Mouse (Mus musculus) embryonic facial prominence, embryonic 11.5 days (tissue): ENCODE results near the gene Eif4a2. TPM values are rescaled to one million over a fixed set of nuclear protein-coding genes. Genes with fewer than 3 reads are reported as not detected.
"Not testable (repeated sequence)": the region's sequence is repeated elsewhere in the genome, so short reads cannot be mapped to it uniquely, and the experiment has no call there.

ENCODE experiments used
- ATAC-seq: fragments of 200-750 bp; cut with Nextera tagmentation; replicated peaks from 2 replicates; pipeline ENCODE4 v1.8.0; 2017; ENCODE audit warnings: low read depth; ENCODE audit not compliant: insufficient number of reproducible peaks, low FRiP score, low TSS enrichment
- DNase-seq: peaks from one replicate; pipeline ENCODE4 v3.0.0-alpha.2; 2015; ENCODE audit warnings: low spot score
- H3K27ac ChIP-seq: fragments of 300-500 bp; sonication (generic); replicated peaks from 2 replicates; pipeline ENCODE4 v1.5.1; 2014; ENCODE audit warnings: mild to moderate bottlenecking, low read depth, low read length, control low read depth
- H3K27me3 ChIP-seq: fragments of 300-500 bp; sonication (generic); 2 replicates; pipeline ENCODE4 v1.6.1; 2014; ENCODE audit warnings: mild to moderate bottlenecking, low read length, moderate library complexity, mixed read lengths; ENCODE audit not compliant: control insufficient read depth, insufficient read depth
- H3K36me3 ChIP-seq: fragments of 300-500 bp; sonication (generic); replicated peaks from 2 replicates; pipeline ENCODE4 v1.6.1; 2014; ENCODE audit warnings: low read depth, mild to moderate bottlenecking, low read length, moderate library complexity, mixed read lengths; ENCODE audit not compliant: control insufficient read depth, insufficient read depth
- H3K4me1 ChIP-seq: fragments of 300-500 bp; sonication (generic); 2 replicates; pipeline ENCODE4 v1.6.1; 2014; ENCODE audit warnings: low read length, mixed read lengths; ENCODE audit not compliant: control insufficient read depth, insufficient read depth
- H3K4me2 ChIP-seq: fragments of 300-500 bp; sonication (generic); 2 replicates; pipeline ENCODE4 v1.6.1; 2014; ENCODE audit warnings: low read depth, mild to moderate bottlenecking, control low read depth, low read length, moderate library complexity
- H3K4me3 ChIP-seq: fragments of 300-500 bp; sonication (generic); 2 replicates; pipeline ENCODE4 v1.5.1; 2014; ENCODE audit warnings: low read depth, low read length, control low read depth
- H3K9ac ChIP-seq: fragments of 300-500 bp; sonication (generic); replicated peaks from 2 replicates; pipeline ENCODE4 v1.6.1; 2014; ENCODE audit warnings: mild to moderate bottlenecking, control low read depth, low read length
- H3K9me3 ChIP-seq: fragments of 300-500 bp; sonication (generic); replicated peaks from 2 replicates; pipeline ENCODE4 v1.6.1; 2016; ENCODE audit warnings: mild to moderate bottlenecking, low read length, inconsistent platforms, mixed read lengths; ENCODE audit not compliant: control insufficient read depth
- WGBS: fragments of 180-500 bp; shearing (Covaris S2); extraction: QIAGEN DNeasy Blood & Tissue Kit; methylation state at CpG from one replicate; pipeline ENCODE4 v1.1.7; 2014; 5-methylcytosine and 5-hydroxymethylcytosine counted together
- polyA plus RNA-seq: library from polyadenylated mRNA; unstranded; fragments of >200 nt; fragmentation: Nextera tagmentation; extraction: Ambion mirVana; gene quantifications from 2 replicates; pipeline ENCODE4 v1.2.1, GENCODE M21; 2014

The Eif4a2 gene
- polyA plus RNA-seq, 1 experiment from 2014 or later: 280 TPM

- not testable (repeated sequence) for H3K36me3 ChIP-seq, H3K4me2 ChIP-seq, H3K27me3 ChIP-seq, H3K4me1 ChIP-seq, ATAC-seq, H3K9me3 ChIP-seq, H3K27ac ChIP-seq, H3K9ac ChIP-seq, H3K4me3 ChIP-seq, DNase-seq
Observed at GRCm38 (mm10) chr16:23091345-23091744, 15.9 kb upstream of the Eif4a2 start.

DNA sequence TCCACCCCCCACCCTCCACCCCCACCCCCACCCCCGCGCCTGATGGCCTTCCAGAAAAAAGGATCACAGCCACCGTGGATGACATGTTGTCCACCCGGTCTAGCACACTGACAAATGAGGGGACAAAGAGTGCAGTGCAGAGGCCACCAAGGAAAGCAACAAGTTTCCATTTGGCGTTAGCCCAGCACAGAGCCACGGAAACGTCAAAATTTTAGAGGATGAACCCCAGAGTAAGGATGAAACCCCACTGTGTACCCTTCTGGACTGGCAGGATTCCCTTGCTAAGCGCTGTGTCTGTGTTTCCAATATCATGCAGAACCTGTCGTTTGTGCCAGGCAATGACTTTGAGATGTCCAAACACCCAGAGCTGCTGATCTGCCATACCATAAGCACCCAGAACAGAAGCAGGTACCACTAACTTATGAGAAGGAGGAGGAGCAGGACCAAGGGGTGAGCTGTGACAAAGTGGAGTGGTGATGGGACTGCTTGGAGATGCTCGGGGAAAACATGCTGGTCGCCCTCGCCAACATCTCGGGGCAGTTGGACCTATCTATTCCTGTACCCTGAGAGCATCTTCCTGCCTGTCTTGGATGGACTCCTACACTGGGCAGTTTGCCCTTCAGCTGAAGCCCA is 13.8 kb upstream of the Eif4a2 start:
- ATAC-seq (no peak), DNase-seq (no peak)
- Histone ChIP-seq H3K27me3 (no peaks in the 10 kb centered on the region), H3K36me3 (no peaks in the 10 kb centered on the region), H3K27ac (no peak overlapping the region), H3K4me3 (no peak overlapping the region), H3K4me1 (no peaks in the 10 kb centered on the region), H3K9me3 (no peaks in the 10 kb centered on the region), H3K4me2 (no peak overlapping the region), H3K9ac (no peak overlapping the region)
- 83% methylated on average over 13 of the region's 13 CpGs for WGBS

- H3K27me3 ChIP-seq: no peaks in the 10 kb centered on the region
Observed at GRCm38 (mm10) chr16:23094136-23094535, 13.1 kb upstream of the Eif4a2 start.

GRCm38 (mm10) chr16:23095581-23095980 is 11.7 kb upstream of the Eif4a2 start:
- H3K4me2 ChIP-seq, DNase-seq, H3K9me3 ChIP-seq, H3K27ac ChIP-seq, H3K27me3 ChIP-seq, H3K4me1 ChIP-seq, ATAC-seq, H3K4me3 ChIP-seq, H3K9ac ChIP-seq, H3K36me3 ChIP-seq: not testable (repeated sequence)
- 93% methylated on average over 5 of the region's 5 CpGs for WGBS

More at GRCm38 (mm10) chr16:23094136-23094535, 13.1 kb upstream of the Eif4a2 start:
- Histone ChIP-seq H3K36me3 (no peaks in the 10 kb centered on the region), H3K4me3 (no peak overlapping the region), H3K9me3 (no peaks in the 10 kb centered on the region), H3K4me2 (no peak overlapping the region), H3K27ac (no peak overlapping the region), H3K4me1 (no peaks in the 10 kb centered on the region), H3K9ac (no peak overlapping the region)
- 83% methylated on average over 6 of the region's 6 CpGs for WGBS
- DNase-seq: no peak
- no peak for ATAC-seq

GRCm38 (mm10) chr16:23096886-23097285 is 10.4 kb upstream of the Eif4a2 start:
- not testable (repeated sequence) for H3K4me1 ChIP-seq, DNase-seq, H3K4me3 ChIP-seq, ATAC-seq, H3K36me3 ChIP-seq, H3K27me3 ChIP-seq, H3K9me3 ChIP-seq, H3K27ac ChIP-seq, H3K4me2 ChIP-seq, H3K9ac ChIP-seq
- 67% methylated on average over 1 of the region's 1 CpGs for WGBS

DNA sequence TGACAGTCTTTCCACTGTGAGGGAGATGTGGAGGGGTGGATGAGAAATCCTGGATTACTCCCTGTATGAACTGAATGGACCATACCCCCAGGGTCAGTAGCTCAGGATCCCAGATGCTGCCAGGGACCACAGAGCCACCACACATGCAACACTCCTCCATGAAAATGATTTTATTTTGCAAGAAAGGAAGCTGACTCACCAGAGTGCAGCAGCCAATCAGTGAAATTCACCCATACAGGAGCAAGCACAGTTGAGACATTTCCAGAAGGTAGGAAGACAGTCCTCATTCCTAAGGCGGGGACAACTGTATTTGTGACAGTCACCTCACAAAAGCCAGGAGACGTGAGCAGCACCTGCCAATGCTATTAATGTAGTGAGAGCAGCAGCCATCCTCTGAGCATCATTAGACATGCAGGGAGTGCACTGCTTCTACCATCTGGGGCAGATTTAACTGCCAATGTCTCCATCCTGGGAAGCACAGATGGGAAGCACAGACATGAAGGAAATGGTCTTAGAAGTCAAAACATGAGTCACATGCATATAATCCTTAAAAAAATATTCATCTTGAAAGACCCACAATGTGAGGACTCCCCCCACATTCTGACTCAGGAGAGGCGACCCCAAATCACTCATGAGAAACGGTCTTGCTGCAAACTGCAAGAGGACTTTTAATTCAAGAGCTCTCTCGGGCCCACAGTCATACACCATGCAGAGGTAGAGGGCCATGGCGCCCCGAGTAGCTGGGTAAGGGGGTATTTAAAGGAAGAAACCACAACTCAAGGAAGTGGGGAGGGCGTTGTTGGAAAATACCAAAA is 9.7 kb upstream of the Eif4a2 start:
- DNase-seq, H3K9ac ChIP-seq, H3K4me1 ChIP-seq, H3K27me3 ChIP-seq, H3K9me3 ChIP-seq, H3K4me3 ChIP-seq, H3K27ac ChIP-seq, H3K36me3 ChIP-seq, ATAC-seq, H3K4me2 ChIP-seq: not testable (repeated sequence)
- 85% methylated on average over 8 of the region's 8 CpGs for WGBS

- not testable (repeated sequence) for ATAC-seq, H3K4me2 ChIP-seq, H3K4me3 ChIP-seq, H3K36me3 ChIP-seq, H3K4me1 ChIP-seq, DNase-seq, H3K9ac ChIP-seq, H3K27ac ChIP-seq, H3K9me3 ChIP-seq, H3K27me3 ChIP-seq
- WGBS: 97% methylated on average over 1 of the region's 1 CpGs
Observed at GRCm38 (mm10) chr16:23098105-23098452, 9.2 kb upstream of the Eif4a2 start.

- H3K36me3 ChIP-seq: no peaks in the 10 kb centered on the region
- H3K9ac ChIP-seq: peak overlapping the region; percentile 23
- 4% methylated on average over 12 of the region's 12 CpGs for WGBS
- H3K27me3 ChIP-seq: no peaks in the 10 kb centered on the region
- peaks cover 3% of the 10 kb centered on the region for H3K4me1 ChIP-seq
- peak overlapping the region; percentile 26 for H3K4me2 ChIP-seq
- H3K27ac ChIP-seq: no peak overlapping the region
- H3K4me3 ChIP-seq: peak overlapping the region; percentile 16
- ATAC-seq: no peak
- no peaks in the 10 kb centered on the region for H3K9me3 ChIP-seq
- no peak for DNase-seq
Observed at GRCm38 (mm10) chr16:23099632-23100031, 7.6 kb upstream of the Eif4a2 start.
